Mouse (Mus musculus) embryonic facial prominence, embryonic 13.5 days (tissue): ENCODE data around the gene Frat2. TPM values are rescaled to one million over a fixed set of nuclear protein-coding genes. Genes with fewer than 3 reads are reported as not detected.

ENCODE experiments used
- ATAC-seq: fragments of 200-750 bp; cut with Nextera tagmentation; 2 replicates; pipeline ENCODE4 v1.8.0; 2017; ENCODE audit warnings: low read depth; ENCODE audit not compliant: insufficient number of reproducible peaks, insufficient read depth, low FRiP score, low TSS enrichment
- H3K27ac ChIP-seq: fragments of 300-500 bp; sonication (generic); 2 replicates; pipeline ENCODE4 v1.5.1; 2015; ENCODE audit warnings: moderate library complexity, mild to moderate bottlenecking, inconsistent platforms
- H3K27me3 ChIP-seq: fragments of 300-500 bp; sonication (generic); 2 replicates; pipeline ENCODE4 v1.6.1; 2015; ENCODE audit warnings: mild to moderate bottlenecking, inconsistent platforms
- H3K36me3 ChIP-seq: fragments of 300-500 bp; sonication (generic); 2 replicates; pipeline ENCODE4 v1.6.1; 2015; ENCODE audit warnings: mild to moderate bottlenecking, inconsistent platforms
- H3K4me1 ChIP-seq: fragments of 300-500 bp; sonication (generic); 2 replicates; pipeline ENCODE4 v1.6.1; 2015; ENCODE audit warnings: inconsistent platforms
- H3K4me2 ChIP-seq: fragments of 300-500 bp; sonication (generic); 2 replicates; pipeline ENCODE4 v1.6.1; 2015; ENCODE audit warnings: moderate library complexity, mild to moderate bottlenecking, inconsistent platforms
- H3K4me3 ChIP-seq: fragments of 300-500 bp; sonication (generic); 2 replicates; pipeline ENCODE4 v1.5.1; 2015; ENCODE audit warnings: mild to moderate bottlenecking, inconsistent platforms
- H3K9ac ChIP-seq: fragments of 300-500 bp; sonication (generic); 2 replicates; pipeline ENCODE4 v1.6.1; 2015; ENCODE audit warnings: mild to moderate bottlenecking, inconsistent platforms
- H3K9me3 ChIP-seq: fragments of 300-500 bp; sonication (generic); 2 replicates; pipeline ENCODE4 v1.6.1; 2016; ENCODE audit warnings: inconsistent platforms
- WGBS: fragments of 180-500 bp; shearing (Covaris S2); methylation state at CpG from one replicate; pipeline ENCODE4 v1.1.7; 2015; ENCODE audit warnings: mixed read lengths; 5-methylcytosine and 5-hydroxymethylcytosine counted together
- polyA plus RNA-seq: library from polyadenylated mRNA; unstranded; fragments of >200 nt; fragmentation: Nextera tagmentation; extraction: Ambion mirVana; gene quantifications from 2 replicates; pipeline ENCODE4 v1.2.1, GENCODE M21; 2015

The Frat2 gene
- polyA plus RNA-seq, 1 experiment from 2014 or later, result 5.3 TPM

- peak overlapping the region; percentile 71 for H3K27ac ChIP-seq
- no peaks in the 10 kb centered on the region for H3K9me3 ChIP-seq
- H3K4me3 ChIP-seq, result no peak overlapping the region
- no peaks in the 10 kb centered on the region for H3K36me3 ChIP-seq
- no peak for ATAC-seq
- H3K4me1 ChIP-seq, result peaks cover 16% of the 10 kb centered on the region
- WGBS, result 42% methylated on average over 5 of the region's 5 CpGs
- H3K9ac ChIP-seq, result no peak overlapping the region
- no peaks in the 10 kb centered on the region for H3K27me3 ChIP-seq
- peak overlapping the region; percentile 32; the same call in 1 of the 2 replicates for H3K4me2 ChIP-seq
Measured at GRCm38 (mm10) chr19:41816410-41816809, 31.5 kb downstream of the Frat2 start.

DNA sequence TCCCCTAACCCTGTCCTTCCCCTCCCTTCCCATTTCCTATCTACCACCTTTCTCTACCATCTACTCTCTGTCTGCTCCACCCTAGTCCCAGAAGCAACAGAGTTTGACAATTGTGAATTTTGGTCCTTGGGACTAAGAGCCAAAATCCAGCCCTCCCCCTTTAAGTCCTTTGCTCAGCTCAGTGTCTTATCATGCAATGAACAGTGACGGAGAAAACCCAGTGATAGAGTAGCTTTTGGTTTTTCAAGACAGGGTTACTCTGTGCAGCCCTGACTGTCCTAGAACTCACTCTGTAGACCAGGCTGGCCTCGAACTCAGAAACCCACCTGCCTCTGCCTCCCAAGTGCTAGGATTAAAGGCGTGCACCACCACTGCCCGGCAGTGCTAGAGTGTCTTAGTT, 34.6 kb downstream of the Frat2 start:
- Histone ChIP-seq H3K27ac (no peak overlapping the region), H3K4me2 (no peak overlapping the region), H3K9me3 (no peaks in the 10 kb centered on the region), H3K4me1 (peaks cover 16% of the 10 kb centered on the region), H3K9ac (no peak overlapping the region), H3K36me3 (no peaks in the 10 kb centered on the region), H3K27me3 (no peaks in the 10 kb centered on the region), H3K4me3 (no peak overlapping the region)
- ATAC-seq, result no peak
- 88% methylated on average over 4 of the region's 4 CpGs for WGBS

GRCm38 (mm10) chr19:41812525-41812924, 35.4 kb downstream of the Frat2 start:
- ATAC-seq, result no peak
- 93% methylated on average over 10 of the region's 10 CpGs for WGBS
- no peak overlapping the region for H3K27ac ChIP-seq
- H3K27me3 ChIP-seq, result no peaks in the 10 kb centered on the region
- no peak overlapping the region for H3K4me3 ChIP-seq
- H3K4me1 ChIP-seq, result peaks cover 14% of the 10 kb centered on the region
- no peaks in the 10 kb centered on the region for H3K36me3 ChIP-seq
- no peak overlapping the region for H3K4me2 ChIP-seq
- no peak overlapping the region for H3K9ac ChIP-seq
- no peaks in the 10 kb centered on the region for H3K9me3 ChIP-seq

DNA sequence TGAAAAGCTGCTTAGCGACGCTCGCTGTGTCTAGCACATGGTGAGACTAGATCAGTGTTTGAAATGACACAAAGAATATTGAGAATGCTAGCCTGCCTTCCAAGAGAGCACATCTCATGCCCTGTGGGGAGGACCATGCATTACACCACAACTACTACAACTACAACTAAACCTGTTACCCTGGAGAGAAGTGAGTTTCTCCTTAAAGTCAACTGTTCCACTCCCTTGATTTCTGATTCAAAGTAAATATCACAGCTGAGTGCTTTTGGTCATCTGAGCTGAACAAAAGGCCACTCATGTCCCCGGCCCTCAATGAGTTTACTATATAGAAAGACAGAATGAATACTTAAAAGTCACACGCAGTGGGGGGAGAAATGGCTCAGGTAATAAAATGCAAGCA, 37.9 kb downstream of the Frat2 start:
- no peak overlapping the region for H3K27ac ChIP-seq
- no peak for ATAC-seq
- H3K4me3 ChIP-seq, result no peak overlapping the region
- H3K27me3 ChIP-seq, result no peaks in the 10 kb centered on the region
- no peaks in the 10 kb centered on the region for H3K4me1 ChIP-seq
- no peaks in the 10 kb centered on the region for H3K36me3 ChIP-seq
- no peak overlapping the region for H3K4me2 ChIP-seq
- H3K9ac ChIP-seq, result no peak overlapping the region
- peaks cover 5% of the 10 kb centered on the region; the same call in 1 of the 2 replicates for H3K9me3 ChIP-seq
- 91% methylated on average over 5 of the region's 5 CpGs for WGBS

DNA sequence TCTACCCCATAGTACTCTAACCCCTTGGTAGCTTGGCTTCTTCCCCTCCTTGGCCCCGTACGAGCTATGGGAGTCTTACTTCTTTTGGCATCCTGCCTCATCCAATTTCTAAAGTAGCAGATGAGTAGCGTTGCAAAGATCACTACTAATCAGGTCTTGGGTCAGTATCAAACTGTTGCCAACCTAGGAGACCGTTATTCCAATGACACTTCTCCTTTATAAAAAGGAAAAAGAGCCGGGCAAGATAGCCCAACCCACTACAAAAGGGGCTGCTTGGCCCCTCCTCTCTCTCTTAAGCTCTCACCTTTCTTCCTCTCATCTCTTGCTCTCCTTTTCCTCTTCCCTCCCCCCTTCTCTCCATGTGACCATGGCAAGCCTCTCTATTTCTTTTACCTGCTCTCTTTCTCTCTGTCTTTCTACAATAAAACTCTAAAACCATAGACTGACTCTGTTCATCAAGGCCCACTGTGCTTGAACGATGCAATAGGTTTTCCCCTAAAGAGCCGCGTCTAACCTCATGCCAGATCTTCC, 39.8 kb downstream of the Frat2 start:
- no peak for ATAC-seq
- Histone ChIP-seq H3K9ac (no peak overlapping the region), H3K27me3 (no peaks in the 10 kb centered on the region), H3K9me3 (peaks cover 5% of the 10 kb centered on the region; the same call in 1 of the 2 replicates), H3K36me3 (no peaks in the 10 kb centered on the region), H3K4me1 (no peaks in the 10 kb centered on the region; the same call in 1 of the 2 replicates), H3K4me2 (no peak overlapping the region), H3K27ac (no peak overlapping the region), H3K4me3 (no peak overlapping the region)
- 83% methylated on average over 8 of the region's 8 CpGs for WGBS

- ATAC-seq, result no peak
Measured at GRCm38 (mm10) chr19:41807497-41807896, 40.4 kb downstream of the Frat2 start.

DNA sequence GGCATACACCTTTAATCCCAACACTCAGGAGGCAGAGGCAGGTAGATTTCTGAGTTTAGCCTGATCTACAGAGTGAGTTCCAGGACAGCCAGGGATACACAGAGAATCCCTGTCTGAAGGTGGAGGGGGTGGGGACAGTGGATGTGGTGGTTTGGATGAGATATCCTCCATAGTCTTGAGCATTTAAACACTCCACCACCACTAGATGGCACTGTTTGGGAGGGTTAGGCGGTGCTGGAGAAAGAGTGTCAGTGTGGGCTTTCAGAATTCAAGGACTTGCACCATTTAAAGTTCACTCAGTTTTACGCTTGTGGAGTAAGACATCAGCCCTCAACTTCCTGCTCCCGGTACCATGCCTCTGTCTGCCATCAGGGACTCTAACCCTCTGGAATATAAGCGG, 42.1 kb downstream of the Frat2 start:
- WGBS, result 89% methylated on average over 4 of the region's 4 CpGs
- ATAC-seq, result no peak
- Histone ChIP-seq H3K27ac (no peak overlapping the region), H3K9ac (no peak overlapping the region), H3K36me3 (no peaks in the 10 kb centered on the region), H3K9me3 (peaks cover 5% of the 10 kb centered on the region; the same call in 1 of the 2 replicates), H3K27me3 (no peaks in the 10 kb centered on the region), H3K4me3 (no peak overlapping the region), H3K4me1 (peaks cover 6% of the 10 kb centered on the region), H3K4me2 (no peak overlapping the region)

More at GRCm38 (mm10) chr19:41807497-41807896, 40.4 kb downstream of the Frat2 start:
- Histone ChIP-seq H3K36me3 (no peaks in the 10 kb centered on the region), H3K9me3 (peaks cover 5% of the 10 kb centered on the region; the same call in 1 of the 2 replicates), H3K27ac (no peak overlapping the region), H3K9ac (no peak overlapping the region), H3K4me3 (no peak overlapping the region), H3K4me1 (no peaks in the 10 kb centered on the region; the same call in 1 of the 2 replicates), H3K27me3 (no peaks in the 10 kb centered on the region), H3K4me2 (no peak overlapping the region)
- 93% methylated on average over 9 of the region's 9 CpGs for WGBS

DNA sequence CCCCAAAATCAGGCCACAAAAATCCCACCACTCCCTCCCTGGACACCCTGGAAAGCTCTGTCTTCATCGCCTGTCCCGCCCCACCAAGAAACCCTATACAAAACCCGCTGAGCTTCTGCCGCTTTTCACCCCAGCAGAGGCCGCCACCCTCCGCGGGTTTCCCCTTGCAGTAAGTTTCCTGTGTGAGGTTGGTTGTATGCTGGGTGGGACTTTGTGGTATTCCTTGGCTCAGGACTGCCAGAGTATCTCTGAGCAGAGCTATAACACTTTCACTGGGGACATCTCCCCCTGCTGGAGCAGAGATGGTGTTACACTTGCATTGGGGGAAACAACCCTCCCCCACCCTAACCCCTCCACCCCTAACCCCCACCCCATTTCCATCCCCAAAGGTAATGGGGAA, 44.6 kb downstream of the Frat2 start:
- Histone ChIP-seq H3K4me3 (no peak overlapping the region), H3K27ac (no peak overlapping the region)
- 36% methylated on average over 7 of the region's 7 CpGs for WGBS

DNA sequence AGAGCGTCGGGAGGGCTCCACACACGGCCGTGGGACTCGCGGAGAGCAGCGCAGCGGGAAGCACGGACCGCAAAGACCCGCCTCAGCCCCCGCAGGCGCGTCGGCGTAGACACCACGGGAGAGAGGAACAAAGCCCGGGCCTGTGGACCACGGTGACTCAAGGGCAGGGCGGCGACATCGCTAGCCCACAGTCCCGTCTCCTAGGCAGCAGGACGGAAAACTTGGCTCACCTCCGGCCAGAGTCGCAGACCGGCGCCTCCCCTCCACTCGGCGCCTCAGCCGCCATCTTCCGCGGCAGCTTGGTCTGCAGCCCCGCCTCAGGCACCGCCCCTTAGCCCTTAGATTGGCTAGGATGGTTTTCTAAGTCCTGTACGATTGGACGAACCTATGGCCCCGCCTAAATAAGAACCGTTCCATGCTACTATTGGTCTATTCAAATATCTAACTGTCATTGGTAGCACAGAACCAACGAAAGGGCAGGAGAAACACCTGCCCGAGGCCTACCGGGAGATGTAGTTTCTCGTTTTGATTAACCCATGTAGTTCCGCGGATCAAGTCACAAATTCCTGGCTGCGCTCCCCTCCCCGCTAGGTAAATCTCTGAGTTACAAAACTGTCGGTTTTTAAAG, 46.1 kb downstream of the Frat2 start, which contains the start of gene Arhgap19:
Gene Arhgap19, minus strand, starts transcription at position 306 of the 628 bp plus-strand sequence.
- Histone ChIP-seq H3K27me3 (no peaks in the 10 kb centered on the region; the same call in 1 of the 2 replicates), H3K27ac (peak within 1 kb of the TSS; percentile 66), H3K4me2 (peak within 1 kb of the TSS; percentile 79), H3K36me3 (no peaks in the 10 kb centered on the region), H3K9me3 (peaks cover 5% of the 10 kb centered on the region; the same call in 1 of the 2 replicates), H3K4me1 (peaks cover 25% of the 10 kb centered on the region), H3K4me3 (peak within 1 kb of the TSS; percentile 93), H3K9ac (peak within 1 kb of the TSS; percentile 90)
- WGBS, result under 1% methylated on average over 48 of the region's 48 CpGs
- ATAC-seq, result peak; percentile 99

More for the DNA sequence above, 44.6 kb downstream of the Frat2 start:
- Histone ChIP-seq H3K9me3 (peaks cover 5% of the 10 kb centered on the region; the same call in 1 of the 2 replicates), H3K27me3 (no peaks in the 10 kb centered on the region), H3K36me3 (no peaks in the 10 kb centered on the region), H3K9ac (no peak overlapping the region), H3K4me2 (no peak overlapping the region), H3K4me1 (peaks cover 17% of the 10 kb centered on the region)
- ATAC-seq, result no peak

DNA sequence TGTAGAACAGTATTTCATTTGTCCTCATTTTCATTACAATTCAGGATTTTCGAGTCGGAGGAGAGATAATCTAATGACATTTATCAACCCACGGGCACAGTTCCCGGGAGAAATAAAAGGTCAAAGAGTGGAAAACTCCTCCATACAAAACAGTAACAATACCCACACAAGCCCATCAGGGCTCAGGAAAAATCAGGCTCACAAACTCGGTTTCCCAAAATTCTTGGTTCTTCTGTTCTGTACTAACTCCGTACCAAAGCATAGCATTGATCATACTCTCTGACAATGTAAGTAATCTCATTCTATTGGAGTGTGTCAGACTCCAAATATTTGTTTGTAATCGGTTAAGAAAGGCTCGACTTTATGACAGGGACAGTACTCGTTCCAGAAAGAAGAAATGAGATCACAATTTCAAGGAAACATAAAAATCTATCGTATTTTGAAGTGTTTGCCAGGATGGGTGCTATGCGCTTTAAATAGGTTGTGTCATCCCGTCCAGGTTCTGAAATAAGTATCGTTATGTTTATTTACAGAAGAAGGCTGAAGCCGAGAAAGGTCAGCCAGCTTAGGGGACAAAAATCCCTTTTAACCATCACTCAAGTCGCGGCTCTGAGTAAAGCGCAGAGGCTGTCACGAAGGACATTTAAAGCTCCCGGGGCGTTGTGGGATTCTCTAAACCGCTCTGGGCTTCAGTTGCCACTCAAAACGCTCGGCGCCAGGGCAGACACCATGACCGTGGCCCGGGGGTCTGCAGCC, 46.8 kb downstream of the Frat2 start:
- ATAC-seq, result no peak
- Histone ChIP-seq H3K36me3 (no peaks in the 10 kb centered on the region), H3K4me1 (peaks cover 32% of the 10 kb centered on the region), H3K9ac (peak overlapping the region; percentile 90), H3K4me2 (peak overlapping the region; percentile 79), H3K9me3 (peaks cover 5% of the 10 kb centered on the region; the same call in 1 of the 2 replicates), H3K27ac (peak overlapping the region; percentile 66; the same call in 1 of the 2 replicates), H3K27me3 (no peaks in the 10 kb centered on the region; the same call in 1 of the 2 replicates), H3K4me3 (peak overlapping the region; percentile 93)
- 4% methylated on average over 26 of the region's 26 CpGs for WGBS

DNA sequence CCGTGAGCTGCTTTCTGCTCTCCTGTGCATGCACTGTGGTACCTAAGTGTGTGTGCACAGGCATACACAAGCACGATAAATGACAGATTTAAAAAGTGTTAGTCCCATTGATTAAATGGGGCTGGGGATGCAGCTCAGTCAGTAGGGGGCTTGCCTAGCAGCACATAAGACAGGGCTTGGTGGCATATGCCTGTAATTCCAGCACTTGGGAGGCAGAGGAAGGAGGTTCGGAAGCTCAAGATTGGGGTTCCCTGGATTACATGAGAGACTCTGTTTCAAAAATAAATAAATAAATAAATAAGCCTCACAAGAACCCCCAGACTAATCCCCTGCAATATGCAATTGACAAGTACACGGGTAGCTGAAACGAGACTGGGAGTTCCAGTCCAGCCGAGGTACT, 47.5 kb downstream of the Frat2 start:
- Histone ChIP-seq H3K27ac (no peak overlapping the region), H3K9me3 (no peaks in the 10 kb centered on the region), H3K9ac (peak overlapping the region; percentile 90; the same call in 1 of the 2 replicates), H3K27me3 (no peaks in the 10 kb centered on the region; the same call in 1 of the 2 replicates), H3K4me1 (peaks cover 38% of the 10 kb centered on the region), H3K4me3 (peak overlapping the region; percentile 93), H3K36me3 (no peaks in the 10 kb centered on the region), H3K4me2 (peak overlapping the region; percentile 79)
- ATAC-seq, result no peak
- 47% methylated on average over 6 of the region's 6 CpGs for WGBS
